1 mouse cellular context compared by ENCODE assay signal in the genomic region with DNA sequence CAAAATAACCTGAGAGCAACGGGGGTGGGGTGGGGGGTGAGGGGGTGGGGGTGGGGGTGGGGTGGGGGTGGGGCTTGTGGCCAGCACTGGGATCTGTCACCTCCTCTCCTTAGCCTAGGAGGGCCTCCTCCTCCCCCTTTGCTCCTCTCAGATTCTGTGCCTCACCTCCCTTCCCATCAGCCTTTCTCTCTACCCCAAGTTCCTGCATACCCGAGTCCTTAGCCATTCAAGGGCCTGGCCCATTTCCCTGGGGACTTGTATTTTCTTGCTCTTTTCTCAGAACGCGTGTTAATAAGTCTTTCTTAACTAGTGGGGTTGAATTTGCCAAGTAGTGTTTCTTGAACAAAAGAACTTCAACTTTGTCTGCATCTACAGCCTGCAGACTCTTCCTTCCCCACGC.
TF ChIP-seq lines count a peak whose summit lies in the region.

No protein-coding gene starts in this region.

TF ChIP-seq in CH12.LX, 34 proteins besides CTCF, POLR2A, EP300 and RAD21 (continued from another document):
- TF ChIP-seq MAX (IDR thresholded peaks at IDR 0.05; ENCODE audit: low read length) (no peak), POLR2AphosphoS2 (IDR thresholded peaks at IDR 0.05; ENCODE audit: low read depth, low read length) (no peak), HCFC1 (IDR thresholded peaks at IDR 0.05; ENCODE audit: low read depth, low read length) (no peak), ELF1 (IDR thresholded peaks at IDR 0.05; ENCODE audit: low read depth, low read length) (no peak), ZC3H11A (IDR thresholded peaks at IDR 0.05; ENCODE audit: low read depth, low read length) (no peak), UBTF (IDR thresholded peaks at IDR 0.05; ENCODE audit: low read depth, low read length) (no peak), JUN (IDR thresholded peaks at IDR 0.05; ENCODE audit: insufficient read depth, low read depth, low read length) (no peak), BHLHE40 (IDR thresholded peaks at IDR 0.05; ENCODE audit: low read depth, low read length) (0 out of 2 replicates have a peak, but pooled peaks have one; percentile 12), MEF2A (IDR thresholded peaks at IDR 0.05; ENCODE audit: borderline replicate concordance, low read depth, low read length) (no peak), USF2 (conservative IDR thresholded peaks at IDR 0.05; ENCODE audit: low read depth, low read length) (no peak), RCOR1 (conservative IDR thresholded peaks at IDR 0.05; ENCODE audit: low read depth, low read length) (no peak), MXI1 (IDR thresholded peaks at IDR 0.05; ENCODE audit: low read depth, low read length) (peak; percentile 78), USF1 (IDR thresholded peaks at IDR 0.05; ENCODE audit: low read depth, low read length) (no peak), CHD2 (IDR thresholded peaks at IDR 0.05; ENCODE audit: low read length) (peak; percentile 69; the same call in 1 of the 2 replicates)
